Mouse (Mus musculus) adrenal gland (tissue): ENCODE measurements around the gene Fam47c.

Experiments
- intact Hi-C: fragments of 180-260 bp; cut with DNase I; formaldehyde crosslinking; loops from one replicate; pipeline ENCODE4 v1.15.1; 2025
- long read RNA-seq, 2 experiments: library from polyadenylated mRNA; unstranded; transcript quantifications; one replicate each; pipeline ENCODE4 v2.0.0; 2020; ENCODE audit warnings: borderline replicate concordance in 1 of 2; ENCODE audit not compliant: insufficient replicate concordance in 1 of 2

Gene Fam47c
- long read RNA-seq, experiment 1 = 0 reads
- long read RNA-seq, experiment 2 = 0 reads

GRCm38 (mm10) chrX:78737463-78737862 is at the start of gene Fam47c:
TSS of gene Fam47c (plus strand) at chrX:78737763.
- intact Hi-C loops = no loop called here

GRCm38 (mm10) chrX:78769408-78769807 is 31.8 kb downstream of the Fam47c start:
- intact Hi-C loops = no loop called here

- intact Hi-C loops = no loop called here
Measured at GRCm38 (mm10) chrX:78777078-78777477, 39.5 kb downstream of the Fam47c start.
